Mouse (Mus musculus) T-helper 1 cell (primary cell): Measurements from ENCODE around the gene Trappc12.

Experiments used
- in situ Hi-C: fragments of 300-600 bp; cut with MboI, MseI; formaldehyde crosslinking; loops from one replicate; pipeline ENCODE4 v1.15.1; 2025; ENCODE audit warnings: high pct_unique_total_duplicates

The Trappc12 gene

GRCm38 (mm10) chr12:28690730-28691129, 59.5 kb downstream of the Trappc12 start:
- in situ Hi-C loops = no loop called here

GRCm38 (mm10) chr12:28688996-28689395, 61.3 kb downstream of the Trappc12 start:
- in situ Hi-C loops = loop anchor here (5.0 to 10.0 kb wide), 2 partner anchors 63 to 396 kb away; partner anchors contain the start of genes Eipr1 and Trappc12

- in situ Hi-C loops = loop anchor here (5.0 to 10.0 kb wide), 2 partner anchors 66 to 398 kb away; partner anchors contain the start of genes Eipr1 and Trappc12
These were observed 63.9 kb downstream of the Trappc12 start for GRCm38 (mm10) chr12:28686199-28686879.

DNA sequence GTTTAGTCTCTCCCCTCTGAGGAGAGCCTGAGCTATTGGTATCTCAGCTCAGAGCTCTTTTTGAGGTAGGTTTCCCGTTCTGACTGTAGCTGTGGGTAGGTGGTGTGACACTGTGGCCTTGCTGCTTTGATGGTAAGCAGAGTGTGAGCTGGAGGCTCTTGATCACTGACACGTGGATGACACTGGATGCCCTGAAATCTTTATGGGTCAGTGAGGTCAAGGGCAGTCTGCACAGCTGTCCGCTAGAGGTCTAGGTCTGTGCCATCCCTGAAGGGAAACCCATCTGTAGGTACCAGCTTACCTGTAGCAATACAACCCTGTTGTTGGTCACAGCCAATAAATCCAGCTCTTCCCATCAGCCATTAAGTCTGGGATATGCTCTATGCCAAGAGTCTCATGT, 64.5 kb downstream of the Trappc12 start:
- in situ Hi-C loops = loop anchor here (5.0 to 10.0 kb wide), 2 partner anchors 67 to 399 kb away; partner anchors contain the start of genes Eipr1 and Trappc12

DNA sequence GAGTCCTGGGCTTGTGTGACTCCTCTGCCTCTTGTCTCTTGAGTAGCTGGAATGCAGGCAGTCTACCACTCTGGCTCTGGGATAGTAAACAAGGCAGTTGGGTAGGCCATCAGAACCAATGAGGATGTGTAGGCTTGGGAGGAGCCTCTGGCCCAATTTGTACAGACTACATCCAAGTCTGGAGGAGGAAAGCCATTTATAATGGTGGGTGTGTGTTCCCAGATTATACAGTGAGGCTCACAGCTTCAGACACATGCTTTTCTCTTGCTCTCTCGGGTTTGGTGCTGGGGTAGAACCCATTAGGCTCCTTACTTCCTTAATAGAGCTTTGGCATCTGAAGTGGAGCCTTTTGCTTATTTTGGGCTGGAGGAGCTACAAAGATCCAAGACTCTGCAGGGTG, 65.6 kb downstream of the Trappc12 start:
- in situ Hi-C loops = loop anchor here (5.0 to 10.0 kb wide), 2 partner anchors 68 to 400 kb away; partner anchors contain the start of genes Eipr1 and Trappc12

DNA sequence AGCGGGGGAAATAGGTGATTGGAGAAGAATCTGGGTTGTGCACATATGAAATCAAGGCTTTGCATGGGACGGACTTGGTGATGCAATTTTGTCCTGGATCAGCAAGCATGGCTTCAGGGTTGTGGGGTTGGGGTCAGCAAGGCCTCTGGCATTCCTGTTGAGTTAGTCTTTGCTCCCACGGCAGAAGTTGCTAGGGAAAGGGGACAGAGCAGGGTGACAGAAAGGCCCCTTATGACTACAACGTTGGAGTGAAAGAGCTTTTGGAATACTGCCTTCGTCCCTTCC, 74.4 kb downstream of the Trappc12 start:
- in situ Hi-C loops = no loop called here

DNA sequence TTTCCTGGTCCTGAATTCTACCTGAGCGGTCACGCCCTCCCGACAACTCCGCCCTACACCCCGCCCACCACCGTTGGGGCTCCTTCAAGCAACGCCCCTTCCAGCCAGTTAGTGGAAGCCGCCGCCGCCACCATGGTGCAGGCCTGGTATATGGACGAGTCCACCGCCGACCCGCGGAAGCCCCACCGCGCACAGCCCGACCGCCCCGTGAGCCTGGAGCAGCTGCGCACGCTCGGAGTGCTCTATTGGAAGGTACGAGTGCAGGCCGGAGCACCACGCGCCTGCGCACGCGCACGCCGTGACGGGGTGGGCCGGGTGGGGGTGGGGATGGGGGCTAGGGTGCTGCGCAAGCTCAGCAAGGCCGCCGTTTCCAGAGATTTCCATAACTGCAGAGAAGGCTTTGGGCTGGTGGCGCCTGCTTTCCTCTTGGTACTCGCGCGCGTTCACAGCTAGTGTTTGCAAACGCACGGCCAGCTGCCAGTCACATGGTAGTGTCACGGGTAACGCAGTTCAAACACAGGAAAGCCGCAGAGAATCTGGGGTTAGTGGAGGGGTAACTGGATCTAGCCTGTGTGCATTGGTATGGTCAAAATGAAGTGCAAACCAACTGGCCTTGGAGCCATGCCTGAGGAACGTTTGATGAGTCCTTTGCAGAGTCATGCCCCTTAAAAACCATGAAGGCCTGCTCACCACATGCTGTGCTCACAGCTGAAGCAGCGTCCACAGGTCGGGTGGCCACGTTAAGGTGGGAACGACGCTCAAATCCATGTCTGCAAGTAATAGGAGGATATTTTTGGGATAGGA, 74.9 kb downstream of the Trappc12 start, which contains the start of gene Adi1:
Gene Adi1 (plus strand): TSS at position 111 of the 804 bp plus-strand sequence.
- in situ Hi-C loops = no loop called here

GRCm38 (mm10) chr12:28674038-28674720, 76.1 kb downstream of the Trappc12 start:
- in situ Hi-C loops = no loop called here

- in situ Hi-C loops = no loop called here
These were observed 83.0 kb downstream of the Trappc12 start for GRCm38 (mm10) chr12:28667287-28667686.

GRCm38 (mm10) chr12:28666734-28667133, 83.5 kb downstream of the Trappc12 start:
- in situ Hi-C loops = no loop called here

DNA sequence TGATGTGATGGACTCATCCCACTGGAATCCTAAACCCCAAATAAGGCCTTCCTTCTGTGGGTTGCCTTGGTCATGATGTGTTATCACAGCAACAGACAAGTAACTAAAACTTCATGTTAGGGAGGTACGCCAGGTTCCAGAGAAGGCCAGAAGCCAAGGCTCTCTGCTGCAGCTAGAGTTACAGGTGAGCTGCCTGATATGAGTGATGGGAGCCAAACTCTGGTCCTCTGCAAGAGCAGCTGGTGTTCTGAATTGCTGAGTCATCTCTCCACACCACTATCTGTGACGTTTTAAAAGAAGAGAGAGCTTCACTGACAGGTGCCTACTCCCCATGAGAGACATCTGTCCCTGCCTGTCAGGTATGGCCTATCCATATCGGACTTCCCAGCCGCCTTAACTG, 87.6 kb downstream of the Trappc12 start:
- in situ Hi-C loops = no loop called here

- in situ Hi-C loops = loop anchor here (25.0 kb wide), 1 partner anchor 1938 kb away; the partner anchor contains the start of gene Tmem18
These were observed 100.8 kb downstream of the Trappc12 start, which contains the start of gene Rnaseh1 for GRCm38 (mm10) chr12:28649141-28650110. Gene Rnaseh1 (plus strand): TSS chr12:28649602.
